Mouse (Mus musculus) ES-E14 (cell line): Measurements from ENCODE around the gene Arhgap28. TPM values are rescaled to one million over a fixed set of nuclear protein-coding genes. Genes with fewer than 3 reads are reported as not detected.

Experiments used
- DNase-seq: peaks from one replicate; pipeline ENCODE4 v3.0.0-alpha.2; 2013; ENCODE audit warnings: low read depth, low spot score
- H3K27ac ChIP-seq: 2 replicates; pipeline ENCODE4 v1.5.1; 2012; ENCODE audit warnings: low read depth, mild to moderate bottlenecking, low read length, moderate library complexity, mixed read lengths; ENCODE audit not compliant: poor library complexity, insufficient read depth, severe bottlenecking
- H3K36me3 ChIP-seq: 2 replicates; pipeline ENCODE4 v1.6.1; 2012; ENCODE audit warnings: mild to moderate bottlenecking, low read length, moderate library complexity, mixed read lengths; ENCODE audit not compliant: control insufficient read depth, poor library complexity, insufficient read depth, severe bottlenecking
- H3K4me1 ChIP-seq, 2 experiments: fragments of 150-350 bp in 1 of 2; sonication (generic) in 1 of 2; 2 replicates each; pipeline ENCODE4 v1.6.1; 2012; ENCODE audit warnings: low read length in 2 of 2, mild to moderate bottlenecking in 1 of 2, mixed read lengths in 1 of 2; ENCODE audit not compliant: control insufficient read depth in 2 of 2, insufficient read depth in 2 of 2, poor library complexity in 1 of 2
- H3K4me3 ChIP-seq, 2 experiments: fragments of 150-350 bp in 1 of 2; sonication (generic) in 1 of 2; 2 replicates each; pipeline ENCODE4 v1.5.1; 2012; ENCODE audit warnings: low read length in 2 of 2, low read depth in 1 of 2, mild to moderate bottlenecking in 1 of 2, mixed read lengths in 1 of 2; ENCODE audit not compliant: insufficient read depth in 1 of 2, poor library complexity in 1 of 2, severe bottlenecking in 1 of 2
- H3K9ac ChIP-seq: 2 replicates; pipeline ENCODE4 v1.6.1; 2012; ENCODE audit warnings: low read depth, mild to moderate bottlenecking, low read length, mixed read lengths; ENCODE audit not compliant: poor library complexity, insufficient read depth, severe bottlenecking
- H3K9me3 ChIP-seq: fragments of 150-350 bp; sonication (generic); 2 replicates; pipeline ENCODE4 v1.6.1; 2012; ENCODE audit warnings: low read depth, mild to moderate bottlenecking, low read length; ENCODE audit not compliant: control insufficient read depth, insufficient read depth
- CHD2 ChIP-seq: IDR thresholded peaks from 2 replicates; pipeline ENCODE4 v1.6.1; 2014; ENCODE audit warnings: mild to moderate bottlenecking, low read depth, low read length, inconsistent platforms
- HCFC1 ChIP-seq: IDR thresholded peaks from 2 replicates; pipeline ENCODE4 v1.6.1; 2012; ENCODE audit warnings: low read length, inconsistent platforms, borderline replicate concordance; ENCODE audit not compliant: insufficient read depth
- MAFK ChIP-seq: IDR thresholded peaks from 2 replicates; pipeline ENCODE4 v1.6.1; 2014; ENCODE audit warnings: mild to moderate bottlenecking, low read depth, low read length, inconsistent platforms; ENCODE audit not compliant: insufficient read depth
- ZC3H11A ChIP-seq: IDR thresholded peaks from 2 replicates; pipeline ENCODE4 v1.6.1; 2012; ENCODE audit warnings: low read depth, mild to moderate bottlenecking, inconsistent platforms, low read length, borderline replicate concordance
- ZNF384 ChIP-seq: IDR thresholded peaks from 2 replicates; pipeline ENCODE4 v1.6.1; 2012; ENCODE audit warnings: low read depth, low read length, inconsistent platforms
- in situ Hi-C, 2 experiments: fragments of 600-800 bp; cut with MboI; formaldehyde crosslinking; loops; one replicate each; pipeline ENCODE4 v1.15.1; 2025; ENCODE audit warnings: low sequenced_read_pairs in 2 of 2, inconsistent platforms in 1 of 2; ENCODE audit not compliant: unreplicated experiment in 2 of 2
- total RNA-seq: library from RNA; depleted of rRNA; stranded (reverse); fragments of 300-350 nt; gene quantifications from 2 replicates; pipeline ENCODE4 v1.2.3, GENCODE M21; 2012

Arhgap28 gene
- total RNA-seq, 1 experiment: 13.4 TPM

- in situ Hi-C loops: no loop called here
These were observed 13.2 kb upstream of the Arhgap28 start for GRCm38 (mm10) chr17:68017095-68017494.

DNA sequence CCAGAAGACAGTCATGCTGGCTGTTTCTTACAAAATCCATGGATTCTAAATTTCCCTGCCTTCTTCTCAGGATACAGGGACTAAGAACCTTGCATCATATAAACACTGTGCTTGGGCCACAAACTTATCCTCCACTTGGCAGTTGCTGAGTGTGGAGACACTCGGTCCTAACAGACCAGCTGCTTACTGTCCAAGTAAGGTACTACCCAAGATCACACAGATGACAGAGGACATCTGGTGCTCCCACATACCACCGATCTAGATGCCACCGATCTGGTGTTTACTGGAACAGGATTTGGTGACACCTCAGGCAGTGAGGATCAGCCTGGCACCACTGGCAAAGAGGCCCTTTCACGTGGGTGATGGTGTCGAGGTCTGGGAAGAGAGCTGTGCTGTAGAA is 7.7 kb upstream of the Arhgap28 start:
- no peak for DNase-seq
- H3K9ac ChIP-seq: no peak overlapping the region
- TF ChIP-seq ZC3H11A (no peak), MAFK (no peak), ZNF384 (peak; percentile 84; the same call in 1 of the 2 replicates), HCFC1 (no peak), CHD2 (no peak)

More at GRCm38 (mm10) chr17:68017095-68017494, 13.2 kb upstream of the Arhgap28 start:
- Histone ChIP-seq H3K9me3 (no peaks in the 10 kb centered on the region), H3K4me1 (no peaks in the 10 kb centered on the region), H3K9ac (no peak overlapping the region), H3K27ac (no peak overlapping the region), H3K4me3 (no peak overlapping the region), H3K36me3 (no peaks in the 10 kb centered on the region)
- DNase-seq: no peak
- TF ChIP-seq ZNF384 (no peak), CHD2 (no peak), ZC3H11A (no peak), MAFK (no peak)

DNA sequence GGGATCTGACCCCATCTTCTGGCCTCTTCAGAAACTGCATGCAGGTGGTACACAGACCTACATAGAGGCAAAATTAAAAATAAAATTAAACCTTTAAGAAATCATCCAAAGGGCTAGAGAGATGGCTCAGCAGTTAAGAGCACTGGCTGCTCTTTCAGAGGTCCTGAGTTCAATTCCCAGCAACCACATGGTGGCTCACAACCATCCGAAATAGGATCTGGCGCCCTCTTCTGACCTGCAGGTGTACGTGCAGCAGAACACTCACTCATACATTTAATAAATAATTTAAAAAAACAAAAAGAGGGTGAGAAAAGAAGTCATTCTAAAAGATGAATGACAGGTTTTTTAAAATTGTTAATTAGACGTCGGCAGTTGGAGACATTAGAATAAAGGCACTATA is 6.1 kb upstream of the Arhgap28 start:
- Histone ChIP-seq H3K27ac (no peak overlapping the region), H3K4me1 (peaks cover 0 to 3% of the 10 kb centered on the region in 2 experiments; a peak in 1 of 4 replicates), H3K9ac (no peak overlapping the region), H3K9me3 (no peaks in the 10 kb centered on the region), H3K36me3 (no peaks in the 10 kb centered on the region), H3K4me3 (no peak overlapping the region)
- in situ Hi-C loops: no loop called here
- TF ChIP-seq HCFC1 (no peak), ZC3H11A (no peak), ZNF384 (no peak), CHD2 (no peak), MAFK (no peak)
- no peak for DNase-seq

More for the DNA sequence above, 7.7 kb upstream of the Arhgap28 start:
- H3K27ac ChIP-seq: no peak overlapping the region
- no peaks in the 10 kb centered on the region for H3K36me3 ChIP-seq
- no peak overlapping the region for H3K4me3 ChIP-seq
- no peaks in the 10 kb centered on the region for H3K9me3 ChIP-seq
- in situ Hi-C loops: no loop called here
- H3K4me1 ChIP-seq: no peaks in the 10 kb centered on the region

- H3K4me1 ChIP-seq: peaks cover 2 to 8% of the 10 kb centered on the region in 2 experiments; a peak in 2 of 4 replicates
- H3K9me3 ChIP-seq: no peaks in the 10 kb centered on the region
- H3K27ac ChIP-seq: no peak overlapping the region
- no peak overlapping the region for H3K9ac ChIP-seq
- H3K36me3 ChIP-seq: no peaks in the 10 kb centered on the region
- H3K4me3 ChIP-seq: peak overlapping the region in 1 of 2 experiments; percentile 88; a peak in 3 of 4 replicates
- in situ Hi-C loops: no loop called here
- DNase-seq: no peak
- TF ChIP-seq ZC3H11A (no peak), CHD2 (no peak), HCFC1 (no peak), ZNF384 (no peak), MAFK (no peak)
These were observed 836 bp upstream of the Arhgap28 start for GRCm38 (mm10) chr17:68004581-68005330.
